Mouse (Mus musculus) E14TG2a.4 (cell line): ENCODE results near the gene Pcca.

Source experiments
- CTCF ChIP-seq: conservative IDR thresholded peaks from 2 replicates; pipeline ENCODE4 v1.5.1; 2014; ENCODE audit warnings: low read length
- POU5F1 ChIP-seq: IDR thresholded peaks from 2 replicates; pipeline ENCODE4 v1.6.1; 2014; ENCODE audit warnings: low read length, borderline replicate concordance

GRCm38 (mm10) chr14:122513511-122514036 is 20.6 kb upstream of the Pcca start:
- TF ChIP-seq CTCF (no peak), POU5F1 (no peak)
